Mouse (Mus musculus) CH12F3 (cell line): ENCODE results near the gene Tbc1d9.

Source experiments
- in situ Hi-C: fragments of 300-500 bp; cut with MboI; formaldehyde crosslinking; loops from 2 replicates; pipeline ENCODE4 v1.14.3; 2020; ENCODE audit warnings: low sequenced_read_pairs

The Tbc1d9 gene

GRCm38 (mm10) chr8:83177317-83178195 lies 12.4 kb downstream of the Tbc1d9 start:
- in situ Hi-C loops: no loop called here

GRCm38 (mm10) chr8:83178228-83178742 lies 13.1 kb downstream of the Tbc1d9 start:
- in situ Hi-C loops: no loop called here

GRCm38 (mm10) chr8:83181851-83182482 lies 16.8 kb downstream of the Tbc1d9 start:
- in situ Hi-C loops: no loop called here

GRCm38 (mm10) chr8:83182784-83183183 lies 17.6 kb downstream of the Tbc1d9 start:
- in situ Hi-C loops: no loop called here

- in situ Hi-C loops: no loop called here
Observed at GRCm38 (mm10) chr8:83186376-83186775, 21.2 kb downstream of the Tbc1d9 start.

GRCm38 (mm10) chr8:83187363-83187962 lies 22.3 kb downstream of the Tbc1d9 start:
- in situ Hi-C loops: no loop called here

- in situ Hi-C loops: no loop called here
Observed at GRCm38 (mm10) chr8:83189538-83190095, 24.5 kb downstream of the Tbc1d9 start.

- in situ Hi-C loops: no loop called here
Observed at GRCm38 (mm10) chr8:83196088-83196487, 30.9 kb downstream of the Tbc1d9 start.

- in situ Hi-C loops: no loop called here
Observed at GRCm38 (mm10) chr8:83199715-83200114, 34.6 kb downstream of the Tbc1d9 start.

- in situ Hi-C loops: no loop called here
Observed at GRCm38 (mm10) chr8:83200191-83201177, 35.3 kb downstream of the Tbc1d9 start.

GRCm38 (mm10) chr8:83202946-83203345 lies 37.8 kb downstream of the Tbc1d9 start:
- in situ Hi-C loops: no loop called here

GRCm38 (mm10) chr8:83205907-83206306 lies 40.8 kb downstream of the Tbc1d9 start:
- in situ Hi-C loops: no loop called here

GRCm38 (mm10) chr8:83209581-83209980 lies 44.4 kb downstream of the Tbc1d9 start:
- in situ Hi-C loops: no loop called here

GRCm38 (mm10) chr8:83210676-83211075 lies 45.5 kb downstream of the Tbc1d9 start:
- in situ Hi-C loops: no loop called here

GRCm38 (mm10) chr8:83215065-83215464 lies 49.9 kb downstream of the Tbc1d9 start:
- in situ Hi-C loops: no loop called here

- in situ Hi-C loops: no loop called here
Observed at GRCm38 (mm10) chr8:83216520-83216919, 51.4 kb downstream of the Tbc1d9 start.

- in situ Hi-C loops: no loop called here
Observed at GRCm38 (mm10) chr8:83217196-83217595, 52.0 kb downstream of the Tbc1d9 start.

GRCm38 (mm10) chr8:83217891-83218290 lies 52.7 kb downstream of the Tbc1d9 start:
- in situ Hi-C loops: no loop called here

GRCm38 (mm10) chr8:83219392-83219791 lies 54.2 kb downstream of the Tbc1d9 start:
- in situ Hi-C loops: no loop called here

- in situ Hi-C loops: no loop called here
Observed at GRCm38 (mm10) chr8:83220746-83221145, 55.6 kb downstream of the Tbc1d9 start.
